Mouse (Mus musculus): ENCODE data around the gene Mtrex.

The Mtrex gene

GRCm38 (mm10) chr13:112823911-112824648 lies 103.1 kb downstream of the Mtrex start:
- DNase-seq = no peak

- DNase-seq = no peak
These were observed 103.8 kb downstream of the Mtrex start for GRCm38 (mm10) chr13:112823236-112823910.

GRCm38 (mm10) chr13:112822413-112822812 lies 104.8 kb downstream of the Mtrex start:
- no peak for DNase-seq

- DNase-seq = no peak
These were observed 109.1 kb downstream of the Mtrex start for GRCm38 (mm10) chr13:112818125-112818524.

All from right cerebral cortex, postnatal 25 days (tissue).